Mouse (Mus musculus) layer of hippocampus, adult 8-10 months (tissue): ENCODE measurements around the gene Pdxp. TPM values are rescaled to one million over a fixed set of nuclear protein-coding genes. Genes with fewer than 3 reads are reported as not detected.

Source experiments
- DNase-seq, 2 experiments: peaks; one replicate each; pipeline ENCODE4 v3.0.0; 2022; ENCODE audit warnings: low spot score in 2 of 2
- total RNA-seq, 4 experiments: library from RNA; stranded (reverse); gene quantifications; 2 replicates each; pipeline ENCODE4 v1.2.4; 2022

The Pdxp gene
- total RNA-seq, 4 experiments from 2014 or later, result 140 to 156 (median 148) TPM

DNA sequence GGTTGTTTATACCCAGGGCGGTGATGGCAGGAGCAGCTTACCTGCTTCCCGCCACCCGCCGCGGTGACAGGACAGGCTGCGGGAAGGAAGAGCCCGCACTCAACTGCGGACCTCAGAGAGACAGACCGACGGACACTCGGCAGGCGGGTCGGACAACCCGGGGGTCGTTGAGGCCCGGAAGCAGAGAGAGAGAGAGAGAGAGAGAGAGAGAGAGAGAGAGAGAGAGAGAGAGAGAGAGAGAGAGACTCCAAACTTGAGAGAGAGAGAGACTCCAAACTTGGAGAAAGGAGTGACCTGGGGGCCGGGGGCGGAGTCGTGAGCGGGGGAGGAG, 14.3 kb upstream of the Pdxp start, which contains the start of gene Gm49510:
Gene Gm49510, plus strand, starts transcription at position 259 of the 331 bp plus-strand sequence.
- no peak for DNase-seq

DNA sequence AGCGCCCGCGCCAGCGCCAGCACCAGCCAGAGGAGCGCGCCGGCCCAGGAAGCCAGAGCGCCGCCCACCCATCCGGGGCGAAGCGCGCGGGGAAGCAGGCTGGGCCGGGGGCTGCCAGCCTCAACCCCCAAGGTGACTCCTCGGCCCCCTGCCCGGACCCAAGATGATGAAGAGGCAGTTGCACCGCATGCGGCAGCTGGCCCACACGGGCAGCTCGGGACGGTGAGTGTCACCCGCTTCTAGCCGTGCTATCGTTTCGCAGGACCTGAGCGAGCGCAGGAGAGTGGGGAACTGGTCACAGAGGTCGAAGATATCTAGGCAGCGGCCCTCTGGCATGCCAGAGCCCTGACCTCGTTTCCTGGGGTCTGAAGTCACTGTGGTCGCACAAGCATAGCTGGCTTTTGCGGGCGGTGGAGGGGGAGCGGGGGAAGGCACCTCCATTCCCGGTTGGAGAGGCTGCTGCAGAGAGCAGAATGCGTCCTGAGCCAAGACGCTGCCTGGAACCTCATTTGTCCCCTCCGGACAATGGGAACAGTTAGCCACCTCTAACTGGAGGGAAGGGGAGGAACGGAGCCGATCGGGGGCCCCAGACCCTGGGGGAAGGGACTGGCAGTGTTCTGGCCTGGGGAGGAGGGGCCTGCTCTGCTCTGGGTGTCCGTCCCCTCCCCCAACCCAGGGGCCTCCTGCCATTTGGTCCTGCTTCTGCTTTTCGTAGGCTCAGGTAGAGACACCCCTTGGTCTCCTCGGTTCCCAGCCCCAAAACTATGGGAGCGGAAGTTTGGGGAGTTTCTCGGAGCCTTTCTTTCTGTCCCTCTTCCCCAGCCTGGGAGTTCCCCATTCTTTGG, 13.8 kb upstream of the Pdxp start, which contains the start of gene Sh3bp1:
Gene Sh3bp1, plus strand, starts transcription at position 29 of the 845 bp plus-strand sequence.
- DNase-seq, result peak in 1 of 2 experiments; percentile 36

DNA sequence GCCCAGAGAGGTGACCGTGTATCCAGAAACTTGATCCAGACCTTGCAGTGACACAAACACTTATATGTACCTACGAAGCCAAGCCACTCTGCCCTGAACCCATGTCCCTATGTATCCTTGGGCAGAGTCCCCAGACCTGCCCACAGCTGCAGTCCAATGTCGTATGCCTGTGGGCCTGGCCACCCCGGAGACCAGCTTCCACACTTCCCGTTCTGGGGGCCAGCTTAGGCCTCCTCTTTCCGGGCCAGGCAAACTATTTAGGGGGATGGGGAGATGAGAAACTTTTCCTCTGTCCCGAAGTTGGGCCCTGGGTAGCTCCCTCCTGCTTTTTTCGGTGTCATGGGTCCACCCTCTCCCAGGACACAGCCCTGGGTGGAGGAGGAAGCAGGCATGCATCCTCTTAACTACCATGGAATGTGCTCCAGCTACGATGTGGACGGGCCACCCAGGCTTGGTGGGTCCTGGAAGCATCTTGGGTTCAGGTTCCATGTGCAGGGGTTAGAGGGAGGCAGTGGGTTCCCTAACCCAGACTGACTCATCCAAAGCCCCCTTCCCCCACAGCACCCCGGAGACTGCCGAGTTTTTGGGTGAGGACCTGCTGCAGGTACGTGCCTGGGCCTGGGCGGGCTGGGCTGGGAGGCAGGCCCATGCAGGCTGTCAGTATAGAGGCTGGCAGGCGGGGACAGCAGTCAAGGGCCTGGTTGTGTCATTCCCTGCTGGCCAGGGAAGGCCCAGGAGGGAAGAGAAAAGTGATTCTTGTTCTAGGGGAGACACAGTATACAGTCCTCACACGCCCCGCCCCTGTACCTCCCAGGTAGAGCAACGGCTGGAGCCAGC, 12.9 kb upstream of the Pdxp start:
- DNase-seq, result no peak

DNA sequence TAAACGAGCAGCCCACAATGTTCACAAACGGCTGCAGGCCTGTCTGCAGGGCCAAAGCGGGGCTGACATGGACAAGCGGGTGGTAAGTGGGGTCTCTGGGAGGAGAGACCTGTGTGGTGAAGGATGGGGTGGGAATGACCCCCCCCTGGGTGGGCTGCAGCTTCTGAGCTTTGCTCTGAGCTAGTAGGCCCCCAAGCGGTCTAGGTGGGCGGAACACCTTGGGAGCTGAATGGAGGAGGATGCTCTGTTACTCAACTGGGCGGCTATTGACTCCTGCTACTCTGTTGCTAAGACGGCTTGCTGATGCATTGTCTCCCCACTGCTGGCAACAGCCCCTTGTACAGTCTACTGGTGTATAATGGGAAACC, 12.3 kb upstream of the Pdxp start:
- DNase-seq, result no peak

DNA sequence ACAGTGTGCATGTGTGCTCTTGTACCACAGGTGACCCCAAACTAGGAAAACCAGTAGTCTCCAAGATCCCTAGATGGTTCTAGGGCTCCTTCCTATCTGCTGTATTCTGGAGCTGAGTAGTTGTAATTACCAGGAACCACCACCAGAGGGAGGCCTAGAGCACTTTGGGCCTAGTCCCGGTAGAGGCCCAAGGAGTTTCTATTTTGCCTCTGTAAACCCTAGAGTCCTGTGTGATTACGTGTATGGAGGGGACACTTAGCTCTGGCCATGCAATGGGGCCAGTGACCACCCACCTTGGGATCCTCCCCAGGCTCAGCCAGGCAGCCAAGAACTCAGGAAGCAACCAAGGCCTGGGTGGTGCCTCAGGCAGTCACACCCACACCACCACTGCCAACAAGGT, 10.5 kb upstream of the Pdxp start:
- peak in 1 of 2 experiments; percentile 85 for DNase-seq

DNA sequence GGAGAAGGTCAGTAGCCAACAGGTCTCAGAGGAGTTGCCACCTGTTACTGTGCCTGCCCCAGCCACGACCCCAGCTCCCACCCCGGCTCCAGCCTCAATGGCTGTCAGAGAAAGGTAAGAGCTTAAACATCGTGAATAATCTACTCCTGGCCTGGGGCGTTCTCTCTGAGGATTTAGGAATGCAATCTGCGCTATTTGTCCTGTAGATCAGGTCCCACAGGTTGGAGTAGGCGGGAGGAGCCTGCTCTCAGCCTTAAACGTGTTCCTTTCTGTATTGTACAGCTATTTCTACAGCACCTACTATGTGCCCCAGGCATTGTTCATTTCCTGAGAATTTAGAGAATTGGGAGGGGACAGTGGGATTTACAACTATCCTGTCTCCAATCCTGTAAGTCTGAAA, 5.3 kb upstream of the Pdxp start:
- DNase-seq, result no peak

DNA sequence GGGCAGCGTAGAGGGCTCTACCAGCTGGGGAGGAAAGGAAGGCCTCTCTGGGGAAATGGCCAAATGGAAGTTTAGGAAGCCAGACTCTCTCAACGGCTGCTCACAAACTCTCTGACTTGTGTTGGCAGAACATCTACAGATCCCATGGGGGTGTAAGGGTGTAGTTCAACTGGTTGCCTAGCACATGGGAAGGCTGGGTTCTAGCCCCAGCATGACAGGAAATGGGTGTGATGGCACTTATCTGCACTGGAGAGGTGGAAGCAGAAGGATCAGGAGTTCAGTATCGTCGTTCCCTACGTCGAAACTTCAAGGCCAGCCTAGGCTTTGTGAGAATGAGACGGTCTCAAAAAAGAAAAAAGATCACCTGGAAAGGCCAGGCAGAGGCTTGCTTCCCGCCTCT, 4.7 kb upstream of the Pdxp start:
- no peak for DNase-seq

DNA sequence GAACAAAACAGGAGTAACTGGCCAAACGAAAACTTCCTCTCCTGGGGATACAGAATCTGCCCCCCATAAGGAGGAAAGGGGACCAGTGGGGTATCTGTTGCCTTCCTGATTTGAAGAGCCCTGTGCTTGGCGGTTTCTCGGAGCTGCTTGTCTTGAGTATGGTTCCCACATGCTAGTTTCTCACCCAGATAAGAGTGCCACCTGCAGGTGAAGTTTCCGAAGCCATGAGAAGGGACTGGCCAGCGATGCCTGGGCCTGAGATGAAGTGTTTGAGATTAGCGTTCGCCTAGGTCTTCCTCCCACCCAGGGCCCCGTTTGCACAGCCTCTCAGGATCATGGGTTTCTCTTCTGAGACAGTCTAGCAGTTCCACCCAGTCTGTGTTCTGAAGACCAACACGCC, 1.7 kb upstream of the Pdxp start:
- DNase-seq, result no peak

DNA sequence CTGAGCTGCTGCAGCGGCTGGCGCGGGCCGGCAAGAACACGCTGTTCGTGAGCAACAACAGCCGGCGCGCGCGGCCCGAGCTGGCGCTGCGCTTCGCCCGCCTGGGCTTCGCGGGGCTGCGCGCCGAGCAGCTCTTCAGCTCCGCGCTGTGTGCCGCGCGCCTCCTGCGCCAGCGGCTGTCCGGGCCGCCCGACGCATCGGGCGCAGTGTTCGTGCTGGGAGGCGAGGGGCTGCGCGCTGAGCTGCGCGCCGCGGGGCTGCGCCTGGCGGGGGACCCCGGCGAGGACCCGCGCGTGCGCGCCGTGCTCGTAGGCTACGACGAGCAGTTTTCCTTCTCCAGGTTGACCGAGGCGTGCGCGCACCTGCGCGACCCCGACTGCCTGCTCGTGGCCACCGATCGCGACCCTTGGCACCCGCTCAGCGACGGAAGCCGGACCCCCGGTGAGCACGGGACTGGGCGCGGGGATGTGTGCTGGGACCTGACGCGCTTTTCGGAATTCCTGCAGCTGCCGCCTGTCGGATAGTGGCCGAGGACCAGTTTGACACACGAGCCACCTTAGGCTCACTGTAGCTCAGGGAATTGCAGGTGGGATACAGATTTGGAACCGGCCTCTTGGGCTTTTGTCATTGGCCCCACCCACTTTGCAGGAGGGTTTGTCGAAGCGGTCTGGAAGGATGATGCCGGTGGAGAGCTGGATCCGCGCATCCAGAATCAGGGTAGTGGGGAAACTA, 538 bp downstream of the Pdxp start:
- no peak for DNase-seq

DNA sequence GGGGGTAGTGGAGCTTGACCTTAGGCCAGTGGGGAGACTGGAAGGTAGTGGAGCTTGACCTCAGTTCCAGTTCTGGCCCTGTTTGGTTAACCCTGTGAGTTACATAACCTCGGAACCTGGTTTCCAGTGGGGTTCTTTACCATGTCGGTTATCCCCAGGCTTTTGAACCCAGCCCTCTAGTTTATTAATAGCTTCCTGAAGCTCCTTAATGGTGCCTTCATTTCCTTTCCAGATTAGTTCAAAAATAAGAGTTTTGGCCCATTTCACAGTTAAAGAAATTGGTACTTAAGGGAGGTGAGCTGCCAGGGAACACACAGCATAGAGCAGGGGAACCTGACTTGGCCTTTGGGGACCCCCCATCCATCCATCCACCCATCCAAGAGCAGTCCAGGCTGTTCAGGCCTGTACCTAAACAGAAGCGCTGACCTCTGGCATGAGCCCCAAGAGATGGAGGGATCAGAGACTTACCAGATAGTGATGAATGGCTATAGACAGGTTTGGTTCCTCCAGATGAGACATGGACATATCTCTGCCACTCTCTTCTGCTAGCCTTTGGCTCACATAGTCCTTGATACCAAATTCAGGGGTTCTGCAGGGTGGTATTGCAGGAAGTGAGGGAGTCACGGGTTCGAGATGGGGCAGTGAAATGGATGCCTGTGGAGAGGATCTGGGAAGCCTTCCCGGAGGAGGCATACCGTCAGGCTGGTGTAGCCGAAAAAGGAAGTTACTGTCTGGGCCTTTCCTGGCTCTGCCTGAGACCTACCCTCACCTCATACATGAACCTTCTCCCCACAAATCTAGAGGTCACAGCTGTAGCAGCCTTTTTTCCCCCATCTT, 1.3 kb downstream of the Pdxp start:
- DNase-seq, result no peak

DNA sequence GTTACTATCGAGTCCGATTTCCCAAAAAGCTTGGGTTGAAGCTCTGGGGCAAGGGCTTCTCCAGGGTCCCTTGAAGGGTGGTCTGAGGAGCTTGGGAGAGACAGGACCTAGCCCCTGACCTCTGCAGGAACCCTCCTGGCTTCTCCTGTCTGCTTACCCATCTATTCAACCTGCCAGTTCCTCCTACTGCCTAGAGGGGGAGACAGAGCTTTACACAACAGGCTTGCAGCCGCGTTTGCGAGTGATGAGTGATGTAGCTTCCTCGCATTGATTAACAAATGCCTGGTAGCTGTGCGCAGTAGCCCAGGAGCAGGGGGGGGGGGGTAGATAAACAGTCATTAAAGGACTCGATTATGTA, 1.9 kb downstream of the Pdxp start:
- DNase-seq, result peak; percentile 79 to 80

DNA sequence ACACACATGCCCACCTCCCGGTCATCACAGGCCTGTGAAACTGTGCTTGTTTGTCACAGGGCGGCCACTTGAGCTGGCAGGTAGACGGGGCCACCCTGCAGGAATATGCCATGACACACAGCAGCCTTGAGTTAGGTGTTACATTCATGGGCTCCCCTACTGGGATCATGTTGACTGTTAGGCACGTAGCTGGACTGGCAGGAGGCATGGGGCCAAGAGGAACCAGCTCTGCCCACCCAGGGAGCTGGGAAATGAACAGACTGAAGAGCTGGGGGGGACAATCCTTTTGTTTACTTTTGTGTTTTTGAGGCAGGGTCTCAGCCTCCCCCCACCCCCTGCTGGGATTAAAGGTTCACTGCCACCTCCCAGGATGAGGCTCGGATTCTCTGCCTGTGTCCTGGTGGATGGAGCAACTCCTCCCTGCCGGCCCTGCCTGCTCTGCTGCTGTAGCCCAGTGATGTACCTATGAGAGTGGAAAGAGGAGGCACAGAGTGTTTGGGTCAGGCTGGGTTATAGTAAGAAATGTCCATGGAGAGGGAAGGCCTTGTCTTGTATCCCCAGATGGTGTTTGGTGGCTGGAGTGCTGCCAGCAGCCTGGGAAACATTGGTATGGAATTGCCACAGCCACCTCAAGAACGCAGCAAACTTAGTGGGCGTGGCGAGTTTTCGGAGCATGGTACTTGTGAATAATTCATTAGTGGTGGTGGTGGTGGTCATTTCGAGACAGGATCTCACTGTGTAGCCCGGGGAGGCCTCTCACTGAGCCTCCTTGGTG, 2.5 kb downstream of the Pdxp start:
- DNase-seq, result no peak

DNA sequence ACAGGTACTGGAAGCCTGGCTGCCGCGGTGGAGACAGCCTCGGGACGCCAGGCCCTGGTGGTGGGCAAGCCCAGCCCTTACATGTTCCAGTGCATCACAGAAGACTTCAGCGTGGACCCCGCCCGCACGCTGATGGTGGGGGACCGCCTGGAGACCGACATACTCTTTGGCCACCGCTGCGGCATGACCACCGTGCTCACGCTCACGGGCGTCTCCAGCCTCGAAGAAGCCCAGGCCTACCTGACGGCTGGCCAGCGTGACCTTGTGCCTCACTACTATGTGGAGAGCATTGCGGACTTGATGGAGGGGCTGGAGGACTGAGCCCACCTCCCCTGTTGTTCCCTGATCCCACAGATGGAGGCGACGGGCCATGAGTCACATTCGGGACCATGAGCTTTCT, 4.4 kb downstream of the Pdxp start:
- no peak for DNase-seq

DNA sequence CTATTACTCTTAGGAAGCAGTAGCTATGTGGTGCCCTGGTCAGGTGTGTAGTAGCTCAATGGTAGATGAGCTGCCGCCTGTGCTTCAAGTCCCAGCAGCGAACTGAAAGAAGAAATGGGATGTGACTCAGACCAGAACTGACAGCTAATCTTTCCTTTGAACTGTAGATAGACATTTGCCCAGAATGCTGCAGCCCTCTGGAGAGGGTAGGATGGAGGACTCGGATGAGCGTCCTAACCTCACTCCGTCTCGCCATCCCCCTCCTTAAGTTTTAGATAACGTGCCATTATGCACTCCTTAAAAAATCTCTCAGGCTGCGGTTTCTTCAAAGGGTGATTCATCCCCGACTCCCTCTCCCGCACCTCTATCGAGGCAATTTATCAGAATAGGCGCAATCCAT, 6.2 kb downstream of the Pdxp start:
- DNase-seq, result no peak

DNA sequence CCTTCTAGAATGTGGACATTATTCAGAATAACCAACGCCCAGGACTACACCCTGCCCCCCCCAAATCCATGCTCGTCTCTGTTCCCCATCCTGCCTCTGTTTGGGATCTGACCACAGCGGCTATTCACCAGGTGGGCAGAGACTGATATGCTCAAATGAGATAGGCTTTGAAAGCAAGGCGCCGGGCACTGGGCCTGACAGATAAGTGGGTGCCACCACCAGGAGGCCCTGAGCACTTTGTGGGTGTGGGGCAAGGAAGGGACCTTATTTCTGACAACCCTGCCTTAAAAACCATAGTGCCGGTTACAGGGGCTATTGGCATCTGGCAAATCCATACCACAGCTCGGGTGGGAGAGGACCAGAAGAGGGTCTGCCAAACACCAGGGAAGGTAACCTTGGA, 9.0 kb downstream of the Pdxp start:
- no peak for DNase-seq

DNA sequence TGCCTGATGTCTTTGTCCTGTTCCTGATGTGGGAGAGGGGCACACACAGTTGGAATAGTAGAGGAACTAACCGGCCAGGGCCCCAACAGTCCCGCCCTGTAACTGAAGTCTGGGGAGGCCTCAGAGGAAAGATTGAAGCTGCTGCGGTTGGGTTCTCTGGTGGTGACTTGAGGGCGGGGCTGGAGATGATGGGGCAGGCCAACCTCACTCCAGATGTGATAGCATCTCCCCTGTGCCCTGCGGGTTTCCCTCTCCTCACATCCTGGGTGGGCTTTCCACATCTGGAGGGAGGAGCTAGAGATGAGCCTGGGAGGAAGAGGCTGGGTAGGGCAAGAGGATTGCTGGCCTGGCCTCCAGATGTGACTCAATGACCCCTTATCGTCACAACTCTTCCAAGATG, 9.9 kb downstream of the Pdxp start:
- no peak for DNase-seq

DNA sequence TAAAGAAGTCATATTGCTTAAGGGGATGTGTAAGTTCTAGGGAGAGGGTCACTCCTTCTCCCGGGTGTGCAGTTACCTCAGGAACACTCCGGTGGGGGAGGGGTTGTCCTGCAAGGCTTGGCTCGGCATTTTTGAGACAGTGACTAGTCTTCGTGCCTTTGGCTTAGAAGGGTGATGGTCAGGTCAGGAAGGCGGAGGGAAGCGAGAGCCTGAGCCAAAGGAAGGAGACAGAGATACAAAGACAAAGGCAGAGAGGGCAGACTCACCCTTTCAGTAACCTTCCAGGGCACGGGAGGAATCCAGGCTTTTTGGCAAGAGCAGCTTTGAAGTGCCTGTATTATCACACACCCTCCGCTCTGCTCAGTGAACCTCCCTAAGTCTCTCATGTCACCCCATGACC, 11.4 kb downstream of the Pdxp start:
- DNase-seq, result no peak

DNA sequence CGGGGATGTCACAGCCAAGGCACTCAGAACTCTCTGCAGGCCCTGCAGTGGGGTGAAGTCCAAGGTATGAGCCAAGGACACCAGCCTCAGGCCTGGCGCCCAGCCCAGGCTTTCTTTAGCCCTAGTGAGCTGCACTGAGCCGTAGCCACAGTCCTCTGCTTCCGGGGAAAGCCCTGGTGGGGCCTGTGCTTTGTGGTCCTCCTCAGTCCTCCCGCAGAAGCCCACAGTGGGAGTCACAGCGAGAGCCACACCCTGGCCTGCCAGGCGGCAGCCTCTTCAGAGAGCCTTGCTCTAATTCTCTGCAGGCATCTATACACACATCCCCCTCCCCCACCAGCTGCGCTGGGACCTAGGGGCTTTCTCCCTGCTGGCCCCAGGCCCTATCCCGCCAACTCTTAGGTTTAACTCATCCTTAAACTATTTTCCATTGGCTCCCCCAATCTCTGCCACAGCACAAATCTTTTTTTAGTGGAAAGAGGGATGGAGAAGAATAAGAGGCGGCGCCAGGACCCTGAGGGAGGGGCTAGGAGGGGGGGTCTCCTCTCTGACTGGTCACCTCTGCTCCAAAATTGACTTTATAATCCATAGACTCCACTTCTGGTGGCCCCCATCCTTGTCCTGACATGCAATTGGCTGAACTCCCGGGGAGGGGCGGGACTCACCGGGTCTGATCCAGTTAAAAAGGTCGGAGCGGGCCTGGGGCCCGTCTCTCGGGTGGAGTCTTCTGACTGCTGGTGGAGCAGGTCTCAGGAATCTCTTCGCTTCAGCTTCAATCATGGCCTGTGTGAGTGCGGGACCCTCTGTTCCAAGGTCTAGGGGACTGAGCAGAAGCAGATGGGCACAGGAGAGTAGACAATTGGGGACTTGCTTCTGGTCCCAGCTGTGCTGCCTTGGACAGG, 12.6 kb downstream of the Pdxp start, which contains the start of gene Lgals1:
Gene Lgals1, plus strand, starts transcription at position 705 of the 899 bp plus-strand sequence.
- peak in 1 of 2 experiments; percentile 55 for DNase-seq
